Mouse (Mus musculus): ENCODE measurements around the gene H2-Ab1.
"Not testable (repeated sequence)": the region's sequence is repeated elsewhere in the genome, so short reads cannot be mapped to it uniquely, and the experiment has no call there.

The H2-Ab1 gene

DNA sequence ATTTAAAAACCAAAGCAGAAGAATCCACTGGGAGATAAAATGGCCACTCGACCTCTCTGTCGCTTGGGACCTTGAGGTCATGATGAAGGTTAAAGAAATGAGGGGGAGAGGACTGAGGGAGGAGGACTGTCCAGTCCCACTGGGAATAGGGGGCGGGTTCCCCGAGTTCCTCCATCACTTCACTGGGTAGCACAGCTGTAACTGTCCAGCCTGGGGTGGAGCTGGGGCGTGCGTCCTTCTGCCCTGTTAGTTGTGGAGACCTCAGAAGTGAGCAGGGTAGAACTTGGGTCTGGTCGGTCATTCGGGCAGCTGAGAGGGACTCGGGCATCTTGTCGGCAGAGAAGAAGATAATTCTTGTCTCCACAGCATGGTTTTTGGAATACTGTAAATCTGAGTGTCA lies 51.7 kb downstream of the H2-Ab1 start:
- no peak for DNase-seq (ENCODE audit: low spot score)

DNA sequence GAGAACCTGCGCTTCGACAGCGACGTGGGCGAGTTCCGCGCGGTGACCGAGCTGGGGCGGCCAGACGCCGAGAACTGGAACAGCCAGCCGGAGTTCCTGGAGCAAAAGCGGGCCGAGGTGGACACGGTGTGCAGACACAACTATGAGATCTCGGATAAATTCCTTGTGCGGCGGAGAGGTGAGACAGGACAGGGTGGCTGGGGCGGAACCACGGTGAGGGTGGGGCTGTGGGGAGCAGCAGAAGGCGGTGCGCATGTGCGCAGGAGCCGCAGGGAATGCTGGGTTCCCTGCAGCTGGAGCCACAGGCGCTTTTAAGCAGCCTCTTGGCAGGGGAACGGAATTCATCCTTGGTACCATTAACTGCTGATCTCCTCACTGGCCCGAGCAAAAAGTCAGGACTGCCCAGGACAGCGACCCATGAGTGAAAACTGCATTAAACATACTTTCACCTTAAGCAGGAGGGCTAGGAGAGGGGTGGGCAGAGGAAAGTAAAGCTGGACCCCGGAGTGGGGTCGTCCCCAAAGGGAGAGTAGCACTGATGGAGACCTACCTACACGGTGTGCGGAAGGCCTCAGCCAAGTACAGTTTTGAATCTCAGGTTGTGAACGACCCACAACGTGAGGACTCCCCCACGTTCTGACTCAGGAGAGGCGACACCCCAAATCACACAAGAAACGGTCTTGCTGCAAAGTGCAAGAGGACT lies 52.3 kb downstream of the H2-Ab1 start:
- DNase-seq (ENCODE audit: low spot score) = peak; percentile 70

DNA sequence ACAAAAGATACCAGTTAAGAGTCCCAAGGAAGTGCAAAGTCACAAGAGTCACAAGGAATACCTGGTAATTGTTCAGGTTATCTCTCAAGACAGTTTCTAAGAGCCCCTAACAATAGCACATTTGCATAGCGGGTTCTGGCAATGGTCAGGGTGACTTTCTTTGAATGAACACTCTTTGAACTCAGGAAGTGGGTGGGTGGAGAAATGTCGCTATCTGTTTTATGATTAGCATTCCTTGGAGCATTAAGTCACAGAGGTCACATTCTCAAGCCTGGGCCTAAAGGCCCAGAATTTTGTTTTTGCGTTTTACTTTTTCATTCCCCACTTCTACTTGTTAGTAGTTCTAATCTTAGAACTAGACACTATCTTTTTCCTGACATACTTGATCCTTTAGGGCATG lies 53.0 kb downstream of the H2-Ab1 start:
- DNase-seq (ENCODE audit: low spot score) = not testable (repeated sequence)

DNA sequence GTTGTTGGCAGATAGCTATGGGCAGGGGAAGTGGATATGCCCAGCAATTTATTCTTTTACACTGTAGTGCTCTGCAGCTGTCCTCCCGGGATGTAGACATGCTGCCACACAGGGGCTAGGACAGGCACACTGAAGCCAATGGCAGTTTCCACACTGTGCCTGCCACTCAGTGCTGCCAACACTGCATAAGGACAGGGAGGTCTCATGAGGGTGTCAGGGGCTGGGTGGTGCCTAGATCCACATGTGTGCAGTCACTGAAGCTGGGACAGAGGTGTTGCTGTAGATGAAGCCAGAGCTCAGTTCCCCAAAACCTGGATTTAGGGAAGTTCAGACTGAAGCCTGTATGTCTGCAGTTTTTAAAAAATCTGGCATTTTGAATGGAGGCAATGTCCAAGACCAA lies 54.7 kb downstream of the H2-Ab1 start:
- DNase-seq (ENCODE audit: low spot score) = no peak

DNA sequence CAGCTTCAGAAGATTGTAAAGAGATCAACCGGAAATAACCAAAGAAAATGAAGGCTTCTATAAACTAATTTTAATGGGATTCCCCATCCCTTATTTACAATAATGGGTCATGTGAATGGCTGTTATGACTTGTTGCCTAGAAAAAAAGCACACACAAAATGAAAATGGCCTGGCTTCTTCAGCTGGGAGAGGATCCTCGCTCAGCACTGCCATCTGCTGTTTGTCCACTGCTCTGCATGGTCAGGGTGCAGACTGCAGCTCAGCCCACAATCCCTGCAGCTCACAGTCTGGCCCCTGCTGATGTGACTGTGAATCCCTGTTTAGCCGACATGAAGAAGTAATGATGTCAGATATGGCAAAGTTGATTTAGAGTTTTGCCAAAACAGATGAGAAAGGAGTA lies 55.9 kb downstream of the H2-Ab1 start:
- peak; percentile 74 for DNase-seq (ENCODE audit: low spot score)

DNA sequence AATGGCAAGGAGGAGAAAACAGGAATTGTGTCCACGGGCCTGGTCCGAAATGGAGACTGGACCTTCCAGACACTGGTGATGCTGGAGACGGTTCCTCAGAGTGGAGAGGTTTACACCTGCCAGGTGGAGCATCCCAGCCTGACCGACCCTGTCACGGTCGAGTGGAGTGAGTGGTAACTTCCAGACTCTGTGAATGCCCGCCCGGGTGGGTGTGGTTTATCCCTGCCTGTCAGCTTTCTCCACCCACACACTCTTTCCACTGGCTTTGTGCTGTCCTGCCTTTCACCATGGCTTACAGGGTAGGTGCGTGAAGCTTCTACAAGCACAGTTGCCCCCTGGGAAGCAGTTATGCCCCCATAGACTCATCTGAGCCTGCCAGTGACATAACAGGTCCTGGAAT lies 56.8 kb downstream of the H2-Ab1 start:
- DNase-seq (ENCODE audit: low spot score) = no peak

DNA sequence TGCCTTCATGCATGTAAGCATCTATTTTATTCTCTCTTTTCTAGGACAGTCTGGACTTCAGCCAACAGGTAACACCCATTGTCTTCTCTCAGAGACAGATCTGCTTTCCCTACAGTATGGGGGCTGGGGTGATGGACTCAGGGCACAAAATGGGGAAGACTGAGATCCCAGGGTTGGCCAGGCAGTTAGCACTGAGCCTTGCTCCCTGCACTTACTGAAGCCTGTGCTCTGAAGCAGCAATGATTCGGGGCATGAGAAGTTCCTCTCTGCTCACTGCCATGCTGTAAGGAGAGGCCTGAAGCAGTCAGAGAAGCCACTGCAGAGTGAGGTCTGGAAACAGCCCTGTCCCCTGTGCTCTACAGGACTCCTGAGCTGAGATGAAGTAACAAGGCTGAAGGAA lies 58.0 kb downstream of the H2-Ab1 start:
- no peak for DNase-seq (ENCODE audit: low spot score)

DNA sequence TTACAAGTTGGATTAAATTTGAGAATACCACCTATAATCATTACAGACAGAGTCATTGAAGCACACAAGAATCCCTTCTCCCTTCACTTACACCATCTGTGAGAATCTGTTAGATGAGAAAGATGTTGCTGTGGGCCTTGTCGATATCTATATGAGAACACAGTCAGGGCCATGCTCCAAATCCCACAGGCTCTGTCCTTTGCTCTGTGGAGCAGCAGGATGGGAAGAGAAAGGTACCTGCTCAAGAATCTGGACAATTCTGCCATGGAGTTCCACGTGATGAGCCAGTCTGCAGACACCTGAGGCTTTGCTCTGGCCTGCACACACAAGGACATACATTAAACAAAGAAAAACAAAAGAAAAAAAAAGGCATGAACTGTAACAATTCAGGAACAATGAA lies 59.2 kb downstream of the H2-Ab1 start:
- no peak for DNase-seq (ENCODE audit: low spot score)

DNA sequence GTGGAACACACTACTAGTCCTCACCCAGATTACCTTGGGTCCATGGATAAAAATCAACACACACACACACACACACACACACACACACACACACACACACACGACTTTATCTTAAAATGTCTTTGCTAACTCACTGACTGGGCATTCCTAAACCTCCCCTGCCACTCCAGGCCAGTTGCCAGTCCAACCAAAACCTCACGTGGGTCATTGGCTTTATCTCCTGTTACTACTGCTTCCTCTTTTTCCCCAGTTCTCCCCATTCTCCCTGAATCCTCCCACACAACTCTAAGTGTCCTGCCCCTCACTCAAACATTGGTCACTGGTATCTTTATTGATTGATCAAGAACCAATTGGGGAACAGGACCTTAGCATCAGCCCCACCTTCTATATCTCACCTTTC lies 59.8 kb downstream of the H2-Ab1 start:
- DNase-seq (ENCODE audit: low spot score) = no peak

Data from ovary, postnatal 36 days (tissue).